In genomic region chr7:143389860-143390259, GRCm38 (mm10) we compare ENCODE assay signal across 9 mouse cellular contexts.
DNase-seq lines count a peak whose midpoint lies in the region; ATAC-seq and TF ChIP-seq lines count a peak whose summit lies in the region.
"Had no signal": no experiment of that assay in that cellular context is flagged by ENCODE, and none has a peak within 500 bp of the region (broad histone marks: within the 10 kb centered on the region; RNA-seq: fewer than 3 reads in every experiment).

No protein-coding gene starts in this region.

- DNase-seq in heart, adult 2 months: no peak
- DNase-seq in cerebellum, adult 11-12 months: peak; percentile 29
- DNase-seq in embryonic facial prominence, embryonic 11.5 days (ENCODE audit: low spot score): no peak
- DNase-seq in thymus, postnatal 25 days: no peak
- no peak for DNase-seq in liver, embryonic 11.5 days (ENCODE audit: low spot score)
- no peak for DNase-seq in gastrocnemius, postnatal 36 days

- peaks cover 3% of the 10 kb centered on the region; the same call in 1 of the 2 replicates for H3K9me3 ChIP-seq in heart, embryonic 16.5 days (replicated peaks; ENCODE audit: control insufficient read depth, low read length)
- H3K9me3 ChIP-seq in embryonic facial prominence, embryonic 11.5 days (replicated peaks; ENCODE audit: control insufficient read depth, low read length): no peaks in the 10 kb centered on the region
- no peaks in the 10 kb centered on the region for H3K9me3 ChIP-seq in intestine, embryonic 16.5 days (ENCODE audit: control insufficient read depth, low read length)
- no peaks in the 10 kb centered on the region for H3K9me3 ChIP-seq in liver, embryonic 11.5 days (ENCODE audit: control insufficient read depth, low read length)
- H3K9me3 ChIP-seq: liver, embryonic 12.5 days had no signal

- H3K36me3 ChIP-seq in heart, embryonic 16.5 days (ENCODE audit: control insufficient read depth, insufficient read depth): 0 out of 2 replicates have a peak, but pooled peaks cover 3% of the 10 kb centered on the region
- no peaks in the 10 kb centered on the region for H3K36me3 ChIP-seq in heart, adult 2 months (ENCODE audit: control insufficient read depth, insufficient read depth, low read length)
- no peaks in the 10 kb centered on the region for H3K36me3 ChIP-seq in embryonic facial prominence, embryonic 11.5 days (replicated peaks; ENCODE audit: control insufficient read depth, insufficient read depth, low read depth, low read length)
- no peaks in the 10 kb centered on the region for H3K36me3 ChIP-seq in intestine, embryonic 16.5 days (ENCODE audit: control insufficient read depth, insufficient read depth, low read length)
- H3K36me3 ChIP-seq in liver, embryonic 11.5 days (ENCODE audit: control insufficient read depth, insufficient read depth, low read length): no peaks in the 10 kb centered on the region
- H3K36me3 ChIP-seq: liver, embryonic 12.5 days had no signal

- H3K9ac ChIP-seq in heart, embryonic 16.5 days (ENCODE audit: low read length): peak overlapping the region; percentile 59
- no peak overlapping the region for H3K9ac ChIP-seq in heart, adult 2 months (ENCODE audit: low read depth, low read length)
- no peak overlapping the region for H3K9ac ChIP-seq in embryonic facial prominence, embryonic 11.5 days (replicated peaks; ENCODE audit: low read length)
- no peak overlapping the region for H3K9ac ChIP-seq in intestine, embryonic 16.5 days (ENCODE audit: low read depth, low read length)
- H3K9ac ChIP-seq in liver, embryonic 11.5 days (ENCODE audit: low read depth, low read length): no peak overlapping the region
- H3K9ac ChIP-seq: liver, embryonic 12.5 days had no signal

- no peak for TF ChIP-seq CTCF in heart, adult 2 months (IDR thresholded peaks at IDR 0.05)

- H3K27me3 ChIP-seq in heart, embryonic 16.5 days (ENCODE audit: control insufficient read depth, insufficient read depth, low read length): no peaks in the 10 kb centered on the region
- H3K27me3 ChIP-seq in heart, adult 2 months (ENCODE audit: control insufficient read depth, insufficient read depth, low read length): no peaks in the 10 kb centered on the region
- no peaks in the 10 kb centered on the region for H3K27me3 ChIP-seq in embryonic facial prominence, embryonic 11.5 days (ENCODE audit: control insufficient read depth, insufficient read depth, low read length)
- H3K27me3 ChIP-seq in intestine, embryonic 16.5 days (replicated peaks; ENCODE audit: control insufficient read depth, insufficient read depth, low read length): no peaks in the 10 kb centered on the region
- no peaks in the 10 kb centered on the region for H3K27me3 ChIP-seq in liver, embryonic 11.5 days (replicated peaks; ENCODE audit: control insufficient read depth, insufficient read depth, low read length)
- H3K27me3 ChIP-seq: liver, embryonic 12.5 days had no signal

- intact Hi-C loops in heart, adult 2 months (cut with DNase I): no loop called here
- intact Hi-C loops in gastrocnemius, postnatal 36 days (cut with DNase I): no loop called here

- no peak overlapping the region for H3K4me3 ChIP-seq in heart, embryonic 16.5 days (ENCODE audit: low read length)
- no peak overlapping the region for H3K4me3 ChIP-seq in heart, adult 2 months
- no peak overlapping the region for H3K4me3 ChIP-seq in embryonic facial prominence, embryonic 11.5 days (ENCODE audit: low read depth, low read length)
- no peak overlapping the region for H3K4me3 ChIP-seq in intestine, embryonic 16.5 days (ENCODE audit: low read length)
- H3K4me3 ChIP-seq in liver, embryonic 11.5 days (ENCODE audit: low read depth, low read length): no peak overlapping the region
- H3K4me3 ChIP-seq: liver, embryonic 12.5 days had no signal

- ATAC-seq in heart, embryonic 16.5 days (replicated peaks; ENCODE audit: extremely low read depth, insufficient read depth, low FRiP score): no peak
- ATAC-seq in embryonic facial prominence, embryonic 11.5 days (replicated peaks; ENCODE audit: insufficient number of reproducible peaks, low FRiP score, low TSS enrichment, low read depth): no peak
- ATAC-seq in intestine, embryonic 16.5 days: no peak
- ATAC-seq in liver, embryonic 11.5 days (replicated peaks; ENCODE audit: low FRiP score): no peak

- peaks cover 56% of the 10 kb centered on the region for H3K4me1 ChIP-seq in heart, embryonic 16.5 days (ENCODE audit: control insufficient read depth, insufficient read depth, low read length)
- H3K4me1 ChIP-seq in heart, adult 2 months (ENCODE audit: control insufficient read depth, insufficient read depth, low read length): peaks cover 10% of the 10 kb centered on the region
- H3K4me1 ChIP-seq in embryonic facial prominence, embryonic 11.5 days (ENCODE audit: control insufficient read depth, insufficient read depth, low read length): peaks cover 4% of the 10 kb centered on the region; the same call in 1 of the 2 replicates
- peaks cover 26% of the 10 kb centered on the region for H3K4me1 ChIP-seq in intestine, embryonic 16.5 days (ENCODE audit: control insufficient read depth, insufficient read depth, low read length)
- H3K4me1 ChIP-seq in liver, embryonic 11.5 days (replicated peaks; ENCODE audit: control insufficient read depth, insufficient read depth, low read length): 0 out of 2 replicates have a peak, but pooled peaks cover 6% of the 10 kb centered on the region
- H3K4me1 ChIP-seq: liver, embryonic 12.5 days had no signal

- H3K4me2 ChIP-seq in heart, embryonic 16.5 days (ENCODE audit: low read depth, low read length): peak overlapping the region; percentile 42; the same call in 1 of the 2 replicates
- H3K4me2 ChIP-seq in embryonic facial prominence, embryonic 11.5 days (ENCODE audit: low read depth, low read length): no peak overlapping the region
- H3K4me2 ChIP-seq in intestine, embryonic 16.5 days (ENCODE audit: low read depth, low read length): 0 out of 2 replicates have a peak overlapping the region, but pooled peaks have one; percentile 10
- no peak overlapping the region for H3K4me2 ChIP-seq in liver, embryonic 11.5 days
- H3K4me2 ChIP-seq: liver, embryonic 12.5 days had no signal

- H3K79me2 ChIP-seq in heart, adult 2 months (replicated peaks; ENCODE audit: control insufficient read depth, insufficient read depth, low read length): no peaks in the 10 kb centered on the region

- no peak for TF ChIP-seq POLR2A in heart, adult 2 months (IDR thresholded peaks at IDR 0.05; ENCODE audit: insufficient read depth, low read depth, low read length)

- peak overlapping the region; percentile 91 for H3K27ac ChIP-seq in heart, embryonic 16.5 days (ENCODE audit: low read length)
- no peak overlapping the region for H3K27ac ChIP-seq in heart, adult 2 months
- 0 out of 2 replicates have a peak overlapping the region, but pooled peaks have one; percentile 1 for H3K27ac ChIP-seq in embryonic facial prominence, embryonic 11.5 days (replicated peaks; ENCODE audit: low read depth, low read length)
- H3K27ac ChIP-seq in intestine, embryonic 16.5 days (ENCODE audit: low read length): peak overlapping the region; percentile 55
- H3K27ac ChIP-seq in liver, embryonic 11.5 days (ENCODE audit: low read depth, low read length): no peak overlapping the region
- H3K27ac ChIP-seq: liver, embryonic 12.5 days had no signal

- WGBS in heart, embryonic 16.5 days: 0% methylated on average over 1 of the region's 2 CpGs
- WGBS in heart, adult 2 months: 37% methylated on average over 2 of the region's 2 CpGs
- 90% methylated on average over 2 of the region's 2 CpGs for WGBS in embryonic facial prominence, embryonic 11.5 days
- 54% methylated on average over 2 of the region's 2 CpGs for WGBS in intestine, embryonic 16.5 days
- WGBS in liver, embryonic 11.5 days: 53% methylated on average over 2 of the region's 2 CpGs

- no peak for TF ChIP-seq EP300 in heart, adult 2 months (IDR thresholded peaks at IDR 0.05; ENCODE audit: insufficient read depth, low read depth, low read length)

Comparison
In these comparisons a context has a peak if more than half of its experiments do, and no peak if none do; other contexts are left out.
1. H3K27ac ChIP-seq: peak in heart, embryonic 16.5 days (single experiment), embryonic facial prominence, embryonic 11.5 days (single experiment) and intestine, embryonic 16.5 days (single experiment); none in heart, adult 2 months (single experiment) and liver, embryonic 11.5 days (single experiment).
2. H3K4me2 ChIP-seq: peak in heart, embryonic 16.5 days (single experiment) and intestine, embryonic 16.5 days (single experiment); none in embryonic facial prominence, embryonic 11.5 days (single experiment) and liver, embryonic 11.5 days (single experiment).